Mouse (Mus musculus) thymus, adult 2 months (tissue): ENCODE measurements around the gene Raver2. TPM values are rescaled to one million over a fixed set of nuclear protein-coding genes. Genes with fewer than 3 reads are reported as not detected.

Source experiments
- DNase-seq: peaks from one replicate; pipeline ENCODE4 v3.0.0; 2021
- H3K27ac ChIP-seq: fragments of 200-500 bp; 2 replicates; pipeline ENCODE4 v1.5.1; 2012; ENCODE audit warnings: low read length, control low read depth; ENCODE audit not compliant: control insufficient read depth, insufficient read depth
- H3K27me3 ChIP-seq: fragments of 200-500 bp; 2 replicates; pipeline ENCODE4 v1.6.1; 2012; ENCODE audit warnings: mild to moderate bottlenecking, low read length, moderate library complexity, mixed read lengths; ENCODE audit not compliant: control insufficient read depth, insufficient read depth
- H3K36me3 ChIP-seq: fragments of 200-500 bp; 2 replicates; pipeline ENCODE4 v1.6.1; 2012; ENCODE audit warnings: mild to moderate bottlenecking, low read length, moderate library complexity; ENCODE audit not compliant: control insufficient read depth, insufficient read depth
- H3K4me1 ChIP-seq: fragments of 200-500 bp; replicated peaks from 2 replicates; pipeline ENCODE4 v1.6.1; 2012; ENCODE audit warnings: low read length; ENCODE audit not compliant: control insufficient read depth, insufficient read depth
- H3K4me3 ChIP-seq: fragments of 200-500 bp; 2 replicates; pipeline ENCODE4 v1.5.1; 2012; ENCODE audit warnings: mild to moderate bottlenecking, low read length, control low read depth, moderate library complexity; ENCODE audit not compliant: control insufficient read depth, insufficient read depth
- CTCF ChIP-seq: fragments of 200-500 bp; IDR thresholded peaks from 2 replicates; pipeline ENCODE4 v1.5.1; 2012; ENCODE audit warnings: mild to moderate bottlenecking, control low read depth, low read length, moderate library complexity, borderline replicate concordance; ENCODE audit not compliant: control insufficient read depth, poor library complexity, insufficient read depth; ENCODE audit errors: extremely low read depth
- POLR2A ChIP-seq: fragments of 200-500 bp; IDR thresholded peaks from 2 replicates; pipeline ENCODE4 v1.6.1; 2012; ENCODE audit warnings: mild to moderate bottlenecking, low read length, control low read depth, moderate library complexity; ENCODE audit not compliant: control insufficient read depth, poor library complexity, insufficient read depth; ENCODE audit errors: extremely low read depth
- WGBS: fragments of 180-500 bp; shearing (Covaris S2); methylation state at CpG from one replicate; pipeline ENCODE4 v1.1.7; 2018; 5-methylcytosine and 5-hydroxymethylcytosine counted together
- polyA plus RNA-seq: library from polyadenylated mRNA; depleted of rRNA; stranded (reverse); fragments of >200 nt; gene quantifications from 2 replicates; pipeline ENCODE4 v1.2.3, GENCODE M21; 2012

Gene Raver2
- polyA plus RNA-seq, 1 experiment: 7.0 TPM

DNA sequence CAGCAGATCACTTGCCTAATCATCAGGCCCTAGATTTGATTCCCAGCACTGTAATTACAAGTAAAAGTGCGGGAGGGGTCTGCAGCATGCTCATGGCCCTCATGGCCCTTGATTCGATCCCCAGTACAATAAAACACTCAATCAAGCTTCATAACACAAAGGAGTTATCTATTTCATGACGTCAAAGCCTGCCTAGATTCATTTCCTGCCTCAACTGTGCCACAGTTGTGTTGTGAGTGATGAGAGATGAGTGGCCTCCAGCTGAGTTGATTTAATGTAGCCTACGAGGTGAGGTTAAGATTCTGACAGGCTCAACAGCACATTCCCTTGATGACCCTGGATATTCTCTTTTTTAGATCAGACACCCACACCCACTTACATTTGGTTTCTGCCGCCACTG is 110.3 kb downstream of the Raver2 start:
- no peak overlapping the region for H3K27ac ChIP-seq
- 83% methylated on average over 5 of the region's 5 CpGs for WGBS
- DNase-seq: no peak
- H3K36me3 ChIP-seq: peaks cover 74% of the 10 kb centered on the region
- H3K27me3 ChIP-seq: no peaks in the 10 kb centered on the region
- H3K4me1 ChIP-seq: peaks cover 44% of the 10 kb centered on the region
- no peak for TF ChIP-seq CTCF
- TF ChIP-seq POLR2A: no peak
- H3K4me3 ChIP-seq: no peak overlapping the region

DNA sequence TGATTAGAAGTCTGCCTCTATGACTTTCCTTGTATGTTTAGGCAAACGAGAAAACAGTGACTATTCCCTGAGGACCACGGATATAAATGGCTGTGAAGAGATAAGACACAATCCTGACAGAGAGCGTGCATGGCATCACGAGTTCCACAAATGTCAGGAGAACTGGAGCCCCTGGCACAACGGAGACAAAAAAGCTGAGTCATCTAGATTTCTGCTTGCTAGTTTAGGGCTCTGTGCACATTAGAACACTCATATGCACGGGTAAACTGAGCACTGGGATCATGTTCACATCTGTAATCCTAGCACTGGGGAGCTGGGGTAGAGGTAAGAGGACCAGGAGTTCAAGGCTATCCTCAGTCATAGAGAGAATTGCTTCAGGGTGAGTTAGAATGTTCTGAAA is 111.1 kb downstream of the Raver2 start:
- no peak overlapping the region for H3K4me3 ChIP-seq
- H3K4me1 ChIP-seq: peaks cover 46% of the 10 kb centered on the region
- WGBS: 81% methylated on average over 6 of the region's 6 CpGs
- no peak for DNase-seq
- no peak for TF ChIP-seq CTCF
- no peak for TF ChIP-seq POLR2A
- H3K36me3 ChIP-seq: peaks cover 70% of the 10 kb centered on the region
- no peaks in the 10 kb centered on the region for H3K27me3 ChIP-seq
- no peak overlapping the region for H3K27ac ChIP-seq

DNA sequence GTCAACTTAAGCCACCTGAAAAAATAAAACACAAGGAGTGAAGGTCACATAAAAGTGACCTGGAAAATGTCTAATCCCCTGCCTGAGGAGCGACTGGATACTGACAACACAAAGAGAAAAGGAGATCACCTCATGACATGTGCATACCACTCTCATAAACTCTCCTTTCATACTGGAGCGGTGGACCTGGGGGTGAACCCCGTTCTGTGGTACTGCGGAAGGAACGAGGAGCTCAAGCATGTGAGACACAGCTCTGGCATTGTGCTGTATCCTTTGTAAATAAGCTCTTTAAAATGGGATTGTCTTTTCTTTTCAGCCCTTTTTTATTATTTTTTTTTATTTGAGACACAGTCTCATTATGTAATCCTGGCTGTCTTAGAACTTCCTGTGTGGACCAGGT is 111.9 kb downstream of the Raver2 start:
- DNase-seq: no peak
- Histone ChIP-seq H3K36me3 (peaks cover 66% of the 10 kb centered on the region), H3K27ac (no peak overlapping the region), H3K27me3 (no peaks in the 10 kb centered on the region), H3K4me1 (peaks cover 46% of the 10 kb centered on the region), H3K4me3 (no peak overlapping the region)
- WGBS: 96% methylated on average over 5 of the region's 5 CpGs
- no peak for TF ChIP-seq POLR2A
- no peak for TF ChIP-seq CTCF

DNA sequence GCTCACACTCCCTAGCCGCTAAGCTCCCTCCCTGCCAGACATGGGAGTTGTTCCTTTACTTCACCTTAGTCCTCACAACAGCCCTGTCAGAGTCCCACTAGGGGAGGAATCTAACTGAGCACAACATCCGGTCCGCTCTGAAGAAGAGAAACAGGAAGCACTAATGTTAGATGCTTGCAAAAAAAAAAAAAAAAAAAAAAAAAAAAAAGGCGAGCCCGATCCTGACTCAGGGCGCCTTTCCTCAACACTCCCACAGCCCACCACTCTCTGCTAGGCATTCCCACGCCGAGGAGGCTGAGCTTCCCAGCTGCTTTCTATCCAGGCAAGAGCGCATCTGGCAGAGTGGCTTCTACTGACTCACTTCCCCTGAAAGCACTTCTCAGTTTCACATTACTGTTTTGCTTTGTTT is 113.8 kb downstream of the Raver2 start:
- Histone ChIP-seq H3K27ac (peak overlapping the region; percentile 95), H3K27me3 (no peaks in the 10 kb centered on the region), H3K4me3 (peak overlapping the region; percentile 45), H3K4me1 (peaks cover 50% of the 10 kb centered on the region), H3K36me3 (peaks cover 47% of the 10 kb centered on the region)
- TF ChIP-seq POLR2A (no peak), CTCF (no peak)
- 2% methylated on average over 9 of the region's 9 CpGs for WGBS
- DNase-seq: peak; percentile 70

DNA sequence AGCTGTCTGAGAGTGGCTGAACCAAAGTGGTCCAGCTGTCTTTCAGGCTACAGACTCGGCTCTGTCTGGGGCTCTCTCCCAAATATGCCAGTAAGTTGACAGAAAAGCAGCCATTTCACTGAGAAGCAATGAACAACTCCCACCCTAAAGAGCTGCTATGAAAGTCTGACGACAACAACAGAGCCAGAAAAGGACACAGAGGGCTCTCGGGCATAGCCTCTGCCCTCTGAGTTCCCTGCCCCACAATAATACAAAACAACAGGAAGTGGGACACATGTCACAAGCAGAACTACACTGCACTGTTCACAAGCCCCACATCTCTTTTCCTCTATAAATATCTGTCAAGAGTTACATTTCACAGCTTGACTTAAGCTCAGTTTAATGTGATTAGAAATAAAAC is 116.4 kb downstream of the Raver2 start:
- peaks cover 39% of the 10 kb centered on the region for H3K36me3 ChIP-seq
- no peak overlapping the region for H3K4me3 ChIP-seq
- WGBS: 14% methylated on average over 3 of the region's 3 CpGs
- no peaks in the 10 kb centered on the region for H3K27me3 ChIP-seq
- no peak for DNase-seq
- peaks cover 55% of the 10 kb centered on the region for H3K4me1 ChIP-seq
- peak overlapping the region; percentile 99 for H3K27ac ChIP-seq
- no peak for TF ChIP-seq CTCF
- TF ChIP-seq POLR2A: no peak

DNA sequence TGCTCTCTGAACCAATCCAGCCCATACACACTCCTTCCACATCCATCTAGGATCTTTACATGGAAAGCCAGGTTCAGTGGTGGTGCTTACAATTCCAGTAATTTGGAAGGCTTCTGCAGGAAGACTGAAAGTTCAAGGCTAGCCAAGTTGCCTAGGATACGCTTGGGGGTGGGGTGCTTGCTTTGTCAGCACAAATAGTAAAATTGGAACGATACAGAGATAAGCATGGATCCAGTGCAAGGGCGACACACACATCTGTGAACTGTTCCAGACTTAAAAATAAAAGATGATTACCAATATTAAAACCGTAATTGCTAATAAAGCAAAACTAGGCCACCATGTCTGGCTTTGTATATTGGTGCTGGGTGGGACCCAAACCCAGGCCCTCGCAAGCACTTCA is 117.8 kb downstream of the Raver2 start:
- DNase-seq: no peak
- H3K4me3 ChIP-seq: no peak overlapping the region
- no peaks in the 10 kb centered on the region for H3K27me3 ChIP-seq
- WGBS: 86% methylated on average over 5 of the region's 5 CpGs
- peaks cover 54% of the 10 kb centered on the region for H3K4me1 ChIP-seq
- H3K27ac ChIP-seq: peak overlapping the region; percentile 99
- TF ChIP-seq CTCF: no peak
- no peak for TF ChIP-seq POLR2A
- peaks cover 40% of the 10 kb centered on the region for H3K36me3 ChIP-seq

DNA sequence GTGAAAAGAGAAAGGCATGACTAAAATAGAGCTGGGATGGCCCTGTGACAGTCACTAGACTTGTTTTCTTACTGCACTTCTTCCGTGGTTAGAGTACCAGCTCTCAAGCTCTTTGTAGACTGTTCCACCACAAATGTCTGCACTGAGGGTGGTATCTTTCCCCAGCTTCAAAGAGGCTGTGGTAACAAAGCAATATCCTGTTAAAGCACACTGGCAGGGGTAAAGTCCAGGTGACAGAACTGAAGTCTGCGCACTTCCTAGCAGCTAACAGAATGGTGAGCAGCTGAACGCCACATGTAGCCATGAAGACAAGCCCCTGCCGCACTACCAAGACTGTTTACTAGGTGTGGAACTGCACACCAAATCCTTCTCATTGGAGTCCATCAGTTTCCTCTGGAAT is 118.6 kb downstream of the Raver2 start:
- H3K4me3 ChIP-seq: no peak overlapping the region
- H3K27me3 ChIP-seq: no peaks in the 10 kb centered on the region
- peak overlapping the region; percentile 97 for H3K27ac ChIP-seq
- 7% methylated on average over 4 of the region's 4 CpGs for WGBS
- TF ChIP-seq POLR2A (no peak), CTCF (no peak)
- H3K4me1 ChIP-seq: peaks cover 53% of the 10 kb centered on the region
- H3K36me3 ChIP-seq: peaks cover 36% of the 10 kb centered on the region
- peak; percentile 76 for DNase-seq
